In genomic region chr3:151836871-151837680, GRCm38 (mm10) we compare ENCODE assay signal across 8 mouse cellular contexts. TPM values are rescaled to one million over a fixed set of nuclear protein-coding genes. Genes with fewer than 3 reads are reported as not detected.
DNase-seq lines count a peak whose midpoint lies in the region; ATAC-seq and TF ChIP-seq lines count a peak whose summit lies in the region.

Gene Ptgfr (minus strand): TSS chr3:151837630.

- H3K9me3 ChIP-seq in embryonic facial prominence, embryonic 13.5 days: no peaks in the 10 kb centered on the region
- no peaks in the 10 kb centered on the region for H3K9me3 ChIP-seq in liver, postnatal 0 days (ENCODE audit: low read length)
- no peaks in the 10 kb centered on the region for H3K9me3 ChIP-seq in neural tube, embryonic 14.5 days (ENCODE audit: control insufficient read depth, low read length)

- H3K4me1 ChIP-seq in embryonic facial prominence, embryonic 13.5 days: peaks cover 17% of the 10 kb centered on the region
- peaks cover 11% of the 10 kb centered on the region for H3K4me1 ChIP-seq in liver, postnatal 0 days (ENCODE audit: insufficient read depth)
- H3K4me1 ChIP-seq in neural tube, embryonic 14.5 days (ENCODE audit: control insufficient read depth, insufficient read depth, low read length): no peaks in the 10 kb centered on the region

- peak; percentile 57 for TF ChIP-seq CTCF in liver, postnatal 0 days (IDR thresholded peaks at IDR 0.05; ENCODE audit: low read depth)

- no peak for TF ChIP-seq EP300 in liver, postnatal 0 days (IDR thresholded peaks at IDR 0.05; ENCODE audit: low read depth)

- peak; percentile 36 to 67 for DNase-seq in cerebellum, postnatal 10 days
- DNase-seq in cerebellum, adult 9-10 months: no peak
- DNase-seq in heart, adult 9 months (ENCODE audit: low spot score in 2 of 2): peak; percentile 43 to 70
- peak; percentile 50 to 65 for DNase-seq in kidney, adult 8-10 months
- DNase-seq in liver, postnatal 0 days: peak; percentile 40
- no peak for DNase-seq in spleen, postnatal 4 days (ENCODE audit: low spot score in 2 of 2)

- no peaks in the 10 kb centered on the region for H3K36me3 ChIP-seq in embryonic facial prominence, embryonic 13.5 days
- no peaks in the 10 kb centered on the region for H3K36me3 ChIP-seq in liver, postnatal 0 days (replicated peaks; ENCODE audit: insufficient read depth, low read length)
- H3K36me3 ChIP-seq in neural tube, embryonic 14.5 days (ENCODE audit: control insufficient read depth, insufficient read depth, low read length): no peaks in the 10 kb centered on the region

- H3K4me3 ChIP-seq in embryonic facial prominence, embryonic 13.5 days: peak within 1 kb of the TSS; percentile 54
- H3K4me3 ChIP-seq in liver, postnatal 0 days (ENCODE audit: low read depth, low read length): peak within 1 kb of the TSS; percentile 40
- H3K4me3 ChIP-seq in neural tube, embryonic 14.5 days (ENCODE audit: low read depth, low read length): peak within 1 kb of the TSS; percentile 40

- H3K4me2 ChIP-seq in embryonic facial prominence, embryonic 13.5 days: peak within 1 kb of the TSS; percentile 80
- H3K4me2 ChIP-seq in liver, postnatal 0 days (ENCODE audit: low read depth, low read length): peak within 1 kb of the TSS; percentile 76
- peak within 1 kb of the TSS; percentile 75 for H3K4me2 ChIP-seq in neural tube, embryonic 14.5 days (ENCODE audit: low read depth, low read length)

- peak within 1 kb of the TSS; percentile 55 for H3K27ac ChIP-seq in embryonic facial prominence, embryonic 13.5 days
- H3K27ac ChIP-seq in liver, postnatal 0 days (ENCODE audit: low read depth): no peak within 1 kb of the TSS
- H3K27ac ChIP-seq in neural tube, embryonic 14.5 days (ENCODE audit: low read depth, low read length): no peak within 1 kb of the TSS

- H3K9ac ChIP-seq in embryonic facial prominence, embryonic 13.5 days: peak within 1 kb of the TSS; percentile 75
- no peak within 1 kb of the TSS for H3K9ac ChIP-seq in liver, postnatal 0 days (replicated peaks)
- H3K9ac ChIP-seq in neural tube, embryonic 14.5 days (replicated peaks; ENCODE audit: low read depth, low read length): peak within 1 kb of the TSS; percentile 50

- peaks cover 29% of the 10 kb centered on the region for H3K27me3 ChIP-seq in embryonic facial prominence, embryonic 13.5 days
- H3K27me3 ChIP-seq in liver, postnatal 0 days (ENCODE audit: insufficient read depth, low read length): no peaks in the 10 kb centered on the region
- H3K27me3 ChIP-seq in neural tube, embryonic 14.5 days (ENCODE audit: control insufficient read depth, insufficient read depth, low read length): no peaks in the 10 kb centered on the region; the same call in 1 of the 2 replicates

- under 1% methylated on average over 30 of the region's 30 CpGs for WGBS in embryonic facial prominence, embryonic 13.5 days
- WGBS in liver, postnatal 0 days (ENCODE audit: insufficient replicate concordance): 2% methylated on average over 30 of the region's 30 CpGs
- whole genome bisulfite sequencing in neural tube, embryonic 14.5 days: under 1% methylated on average over 30 of the region's 30 CpGs

- ATAC-seq in embryonic facial prominence, embryonic 13.5 days (ENCODE audit: insufficient number of reproducible peaks, insufficient read depth, low FRiP score, low TSS enrichment, low read depth): peak; percentile 84
- peak; percentile 54 for ATAC-seq in liver, postnatal 0 days
- ATAC-seq in neural tube, embryonic 14.5 days (ENCODE audit: low read depth): peak; percentile 86

RNA-seq across cellular contexts. Expression of gene Ptgfr, which starts in this region (rescaled TPM):
- 11.0 and 12.9 TPM in 2 replicates for polyA plus RNA-seq in embryonic facial prominence, embryonic 13.5 days (2015; fragmentation: Nextera tagmentation; extraction: Ambion mirVana)
- polyA plus RNA-seq in liver, postnatal 0 days (2015; fragmentation: Nextera tagmentation; extraction: Ambion mirVana): not detected in 2 replicates
- polyA plus RNA-seq in neural tube, embryonic 14.5 days (2014; fragmentation: Nextera tagmentation; extraction: Ambion mirVana): 1.5 and 2.8 TPM in 2 replicates

Comparison
In these comparisons a context has a peak if more than half of its experiments do, and no peak if none do; other contexts are left out.
1. DNase-seq: peak in cerebellum, postnatal 10 days (2 of 2), heart, adult 9 months (2 of 2) and kidney, adult 8-10 months (2 of 2); none in cerebellum, adult 9-10 months (single experiment) and spleen, postnatal 4 days (0 of 2).
2. Peak in DNase-seq, ATAC-seq, H3K4me3 ChIP-seq and H3K4me2 ChIP-seq in liver, postnatal 0 days; RNA of the gene not detected or under 1 TPM.
3. Peak in every context shown above with its lines, with median percentiles within 50 percentile points of each other: ATAC-seq, H3K4me2 ChIP-seq and H3K4me3 ChIP-seq.